Mouse (Mus musculus) ES-Bruce4 (cell line): ENCODE measurements around the gene Hist1h2ad.
"Not testable (repeated sequence)": the region's sequence is repeated elsewhere in the genome, so short reads cannot be mapped to it uniquely, and the experiment has no call there.

Experiments used
- CTCF ChIP-seq: IDR thresholded peaks from one replicate; pipeline ENCODE4 v1.8.1; 2011; ENCODE audit warnings: low read depth, low read length
- EP300 ChIP-seq: IDR thresholded peaks from 2 replicates; pipeline ENCODE4 v1.6.1; 2011; ENCODE audit warnings: low read depth, low read length; ENCODE audit not compliant: insufficient read depth
- POLR2A ChIP-seq: IDR thresholded peaks from one replicate; pipeline ENCODE4 v1.8.1; 2011; ENCODE audit warnings: low read length; ENCODE audit not compliant: insufficient read depth

- TF ChIP-seq CTCF, POLR2A: not testable (repeated sequence)
- TF ChIP-seq EP300 = peak; percentile 78
Observed at GRCm38 (mm10) chr13:23591886-23592285, 17.7 kb downstream of the Hist1h2ad start.
